Mouse (Mus musculus) urinary bladder, postnatal 25 days (tissue): ENCODE results near the gene Crtap.

ENCODE experiments used
- DNase-seq: peaks from one replicate; pipeline ENCODE4 v3.0.0; 2022; ENCODE audit warnings: low spot score

Crtap gene

DNA sequence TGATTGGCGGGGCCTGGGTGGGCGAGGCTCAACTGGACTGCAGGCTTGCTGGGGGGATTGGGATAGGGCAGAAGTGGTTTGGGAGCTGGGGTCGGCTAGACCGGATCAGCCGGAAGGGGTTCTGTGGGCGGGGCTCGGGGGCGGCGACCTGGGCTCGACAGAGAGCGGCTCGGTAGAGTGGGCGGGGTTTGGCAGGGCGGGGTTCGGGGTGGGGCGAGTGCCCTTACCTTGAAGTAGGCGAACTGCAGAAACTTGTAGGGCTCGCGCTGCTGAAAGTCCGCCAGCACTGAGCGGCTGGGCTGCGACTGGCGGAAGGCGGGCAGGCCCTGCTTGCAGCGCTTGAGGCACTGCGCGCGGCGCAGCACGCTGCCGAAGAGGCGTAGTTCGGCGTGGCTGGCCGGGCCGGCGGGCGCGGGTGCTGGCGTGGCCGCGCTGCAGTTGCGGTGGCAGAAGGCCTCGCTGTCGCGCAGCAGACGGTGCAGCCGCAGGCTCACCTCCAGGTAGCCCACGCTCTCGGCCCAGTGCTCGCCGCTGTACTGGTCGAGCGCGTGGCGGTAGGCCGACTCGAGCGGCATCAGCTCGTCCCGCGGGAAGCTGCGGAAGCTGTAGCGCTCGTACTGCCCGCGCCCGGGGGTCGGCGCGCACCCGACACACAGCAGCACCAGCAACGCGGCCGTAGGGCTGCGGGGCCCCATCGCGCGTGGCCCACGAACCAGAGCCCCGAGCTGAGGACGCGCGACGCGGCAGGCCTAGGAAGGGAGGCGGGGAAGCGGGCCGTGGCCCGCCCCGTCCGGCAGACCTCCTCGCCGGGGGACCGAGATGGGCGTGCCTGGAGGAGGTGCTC is at the start of gene Crtap:
Gene Crtap (minus strand): TSS at position 771 of the 844 bp plus-strand sequence.
- DNase-seq, result peak; percentile 63

DNA sequence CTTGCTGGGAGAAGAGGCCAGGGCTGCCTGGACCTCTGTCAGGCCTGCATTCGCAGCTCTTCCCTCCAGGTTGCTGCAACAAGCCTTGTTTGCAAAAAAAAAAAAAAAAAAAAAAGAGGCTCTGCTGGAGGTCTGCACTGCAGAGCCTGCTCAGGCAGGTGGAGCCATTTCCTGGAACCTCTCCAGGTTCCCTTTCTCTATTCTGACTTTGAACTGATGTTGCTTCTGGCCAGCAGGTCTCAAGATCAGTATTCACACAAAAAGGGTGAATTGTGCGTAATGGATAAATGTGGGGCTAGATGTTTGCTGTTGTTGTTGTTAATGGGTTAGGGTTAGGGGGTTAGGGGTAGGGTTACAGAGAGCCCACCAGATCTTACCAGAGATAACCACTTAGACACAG is 45.2 kb upstream of the Crtap start:
- no peak for DNase-seq

DNA sequence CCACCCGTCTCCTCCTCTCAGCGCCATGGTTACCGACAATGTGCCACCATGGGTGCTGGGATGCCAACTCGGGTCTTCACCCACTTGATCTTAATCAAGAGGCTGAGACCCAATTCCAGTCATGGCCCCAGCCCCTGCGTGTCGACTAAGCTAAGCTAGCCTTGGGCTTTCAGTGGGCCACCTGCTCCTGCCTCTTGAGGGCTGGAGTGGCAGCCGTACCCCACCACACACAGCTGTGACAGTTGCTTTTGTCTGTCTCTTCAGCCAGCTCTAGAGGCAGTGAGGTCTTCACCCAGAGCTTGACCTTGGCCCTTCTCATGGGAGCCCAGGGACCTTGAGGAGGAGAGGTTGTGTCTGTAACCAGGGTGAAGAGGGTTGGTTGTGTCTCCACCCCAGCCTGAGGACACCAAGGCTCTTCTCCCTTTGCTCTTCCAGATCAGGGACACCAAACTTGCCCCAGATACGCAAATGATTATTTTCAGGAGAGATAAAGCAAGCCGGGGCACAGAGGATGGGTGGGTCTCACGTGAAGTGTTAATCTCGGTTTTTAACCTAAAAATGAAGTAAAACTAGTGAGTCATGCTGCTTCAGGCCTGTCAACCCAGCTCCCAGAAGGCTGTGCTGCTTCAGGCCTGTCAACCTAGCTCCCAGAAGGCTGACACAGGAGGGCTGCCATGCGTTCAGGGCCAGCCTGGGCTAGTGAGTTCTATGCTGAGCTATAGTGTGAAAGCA is 37.8 kb upstream of the Crtap start:
- DNase-seq, result no peak

DNA sequence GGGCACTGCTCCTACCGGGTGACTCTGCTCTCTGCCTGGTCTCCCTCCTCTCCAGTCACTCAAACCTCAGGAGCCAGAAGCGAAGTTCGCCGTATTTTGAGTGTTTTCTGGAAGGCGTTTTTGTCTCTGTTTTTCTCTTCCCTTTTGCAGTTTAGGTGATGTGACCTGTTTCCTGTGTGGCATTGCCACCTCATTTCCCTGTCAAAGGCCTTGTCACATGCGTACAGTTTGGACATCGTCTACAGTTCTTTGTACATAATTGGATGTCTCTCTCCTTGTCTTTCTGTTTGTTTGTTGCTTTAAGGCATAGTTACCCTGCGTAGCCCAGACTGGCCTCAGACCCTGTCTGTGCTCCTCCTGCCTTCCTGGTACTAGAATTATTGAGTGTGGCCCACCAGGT is 37.0 kb upstream of the Crtap start:
- no peak for DNase-seq

DNA sequence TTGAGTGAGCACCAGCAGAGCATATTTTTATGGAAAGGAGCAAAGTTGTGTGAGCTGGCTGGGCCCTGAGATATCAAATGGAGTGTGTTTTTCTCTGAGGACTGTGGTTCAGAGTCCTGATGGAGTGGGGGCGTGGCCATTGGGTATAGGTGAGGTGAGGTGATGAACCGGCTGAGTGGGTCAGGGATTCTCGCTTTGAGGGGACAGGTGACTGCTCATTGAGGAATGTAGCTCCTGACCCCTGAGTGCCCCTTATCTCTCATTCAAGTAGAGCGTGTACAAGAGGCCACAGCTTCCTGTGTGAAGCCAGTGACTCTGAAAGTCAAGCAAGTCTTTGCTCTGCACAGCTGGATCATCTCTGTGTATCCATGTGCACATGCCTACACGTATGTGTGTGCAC is 35.7 kb upstream of the Crtap start:
- no peak for DNase-seq

DNA sequence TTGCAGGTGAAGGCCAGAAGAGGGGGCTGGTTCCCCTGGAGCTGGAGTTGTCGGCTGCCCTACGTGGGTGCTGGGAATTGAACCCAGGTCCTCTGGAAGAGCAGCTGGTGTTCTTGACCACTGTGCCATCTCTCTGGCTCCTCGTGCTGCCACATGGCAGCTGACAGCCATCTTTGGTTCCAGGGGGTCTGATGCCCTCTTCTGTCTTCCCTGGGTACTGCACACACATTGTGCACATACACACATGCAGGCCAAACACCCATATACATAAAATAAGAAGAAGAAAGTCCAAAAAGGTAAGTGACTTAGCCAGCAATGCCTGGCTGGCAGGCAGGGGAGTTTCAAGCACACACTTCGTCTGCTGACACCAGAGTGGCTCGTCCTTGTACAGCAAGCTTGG is 35.1 kb upstream of the Crtap start:
- DNase-seq, result no peak

DNA sequence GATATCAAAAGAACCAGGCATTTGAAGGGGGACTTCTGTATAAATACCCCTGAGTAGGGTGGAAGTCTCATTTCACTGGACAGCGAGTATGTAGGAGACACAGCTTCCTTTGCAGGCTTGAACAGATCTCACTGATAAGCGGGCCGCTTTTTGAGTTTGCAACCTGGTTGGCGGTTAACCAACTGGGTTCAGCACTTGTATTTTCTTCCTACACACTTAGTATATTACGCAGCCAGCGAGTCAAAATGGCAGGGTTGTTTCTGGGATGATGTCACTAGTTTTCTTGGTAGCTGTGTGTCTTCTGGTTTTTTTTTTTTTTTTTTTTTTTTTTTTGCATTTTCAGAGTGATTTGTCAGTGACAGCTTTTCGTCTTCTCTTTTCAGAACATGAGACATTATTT is 31.3 kb upstream of the Crtap start:
- no peak for DNase-seq

DNA sequence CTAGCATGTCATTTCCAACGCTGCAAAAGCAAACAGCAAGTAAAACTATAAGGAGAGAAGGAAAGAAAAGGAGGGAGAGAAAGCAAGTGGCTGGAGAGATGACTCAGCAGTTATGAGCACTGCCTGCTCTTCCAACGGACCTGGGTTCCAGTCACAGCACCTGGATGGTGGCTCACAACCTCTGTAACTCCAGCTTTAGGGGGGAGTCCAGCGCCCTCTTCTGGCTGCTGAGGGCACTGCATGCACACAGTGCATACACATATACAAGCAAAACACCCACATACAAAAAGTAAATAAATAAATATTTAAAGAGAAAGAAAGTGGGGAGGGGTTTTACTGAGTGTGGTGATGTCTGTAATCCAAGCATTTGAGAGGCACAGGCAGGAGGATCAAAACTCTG is 30.6 kb upstream of the Crtap start:
- DNase-seq, result no peak

DNA sequence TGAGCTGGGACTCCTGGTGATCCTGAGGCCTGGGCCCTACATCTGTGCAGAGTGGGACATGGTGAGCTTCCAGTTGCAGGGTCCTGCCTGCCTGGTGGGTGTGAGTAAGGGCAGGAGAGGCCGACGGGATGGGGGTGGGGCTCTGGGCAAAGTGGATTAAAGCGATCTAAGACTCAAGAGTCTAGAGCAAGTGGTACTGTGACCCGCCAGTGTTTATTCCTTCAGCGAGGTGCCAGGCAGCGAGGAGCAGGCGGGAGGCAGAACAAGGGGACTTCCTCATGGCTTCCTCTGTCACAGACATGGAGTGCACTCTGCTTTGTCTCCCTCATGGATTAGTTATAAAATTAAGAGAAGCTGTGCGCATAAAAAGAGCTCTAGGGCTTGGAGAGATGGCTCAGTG is 30.0 kb upstream of the Crtap start:
- DNase-seq, result no peak

DNA sequence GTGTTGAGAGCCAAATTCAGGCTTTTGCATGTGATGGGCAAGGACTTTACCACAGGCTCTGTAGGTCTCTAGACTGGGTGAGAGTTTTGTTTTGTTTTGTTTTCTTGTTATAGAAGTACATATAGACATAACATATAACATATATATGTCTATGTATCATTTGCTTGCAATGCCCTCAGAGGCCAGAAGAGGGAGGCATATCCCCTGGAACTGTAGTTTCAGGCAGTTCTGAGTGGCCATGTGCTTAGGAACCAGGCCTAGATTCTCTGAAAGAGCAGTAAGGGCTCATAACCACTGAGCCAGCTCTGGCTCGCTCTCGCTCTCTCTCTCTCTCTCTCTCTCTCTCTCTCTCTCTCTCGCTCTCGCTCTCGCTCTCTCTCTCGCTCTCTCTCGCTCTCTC is 27.7 kb upstream of the Crtap start:
- peak; percentile 38 for DNase-seq

DNA sequence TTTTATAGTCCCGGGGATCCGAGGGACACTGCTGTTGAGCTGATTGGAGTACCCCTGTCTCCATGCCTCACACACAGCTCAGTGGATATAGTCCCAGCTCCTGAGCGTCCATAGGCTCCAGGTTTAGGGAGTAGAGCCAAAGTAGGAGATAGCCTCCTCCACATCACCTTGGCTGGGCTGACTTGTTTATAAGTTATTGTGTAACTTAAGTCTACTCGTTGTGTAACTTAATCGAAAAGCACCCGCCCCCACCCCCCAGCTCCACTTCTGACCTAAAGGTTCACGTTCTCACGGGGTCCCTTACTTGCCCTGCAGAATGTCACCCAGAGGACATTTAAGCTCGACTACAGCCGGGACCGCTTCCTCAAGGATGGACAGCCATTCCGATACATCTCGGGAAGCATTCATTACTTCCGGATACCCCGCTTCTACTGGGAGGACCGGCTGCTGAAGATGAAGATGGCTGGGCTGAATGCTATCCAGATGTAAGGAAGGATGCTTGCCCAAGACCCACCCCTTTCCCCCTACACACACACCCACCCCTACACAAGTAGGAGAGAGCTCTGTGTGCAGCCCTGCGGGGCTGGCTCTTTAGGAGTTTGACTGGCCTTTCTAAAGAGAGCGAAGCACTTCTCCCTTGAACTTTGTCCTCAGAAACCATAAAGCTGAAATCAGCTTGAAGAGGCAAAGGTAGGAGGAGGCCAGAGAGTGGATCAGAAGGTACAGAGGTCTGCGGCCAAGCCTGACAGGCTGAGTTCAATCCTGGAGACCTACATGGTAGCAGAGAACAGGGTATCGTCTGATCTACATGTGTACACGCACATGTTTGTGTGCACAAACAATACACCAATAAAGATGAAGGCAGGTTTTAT is 26.4 kb upstream of the Crtap start:
- no peak for DNase-seq

DNA sequence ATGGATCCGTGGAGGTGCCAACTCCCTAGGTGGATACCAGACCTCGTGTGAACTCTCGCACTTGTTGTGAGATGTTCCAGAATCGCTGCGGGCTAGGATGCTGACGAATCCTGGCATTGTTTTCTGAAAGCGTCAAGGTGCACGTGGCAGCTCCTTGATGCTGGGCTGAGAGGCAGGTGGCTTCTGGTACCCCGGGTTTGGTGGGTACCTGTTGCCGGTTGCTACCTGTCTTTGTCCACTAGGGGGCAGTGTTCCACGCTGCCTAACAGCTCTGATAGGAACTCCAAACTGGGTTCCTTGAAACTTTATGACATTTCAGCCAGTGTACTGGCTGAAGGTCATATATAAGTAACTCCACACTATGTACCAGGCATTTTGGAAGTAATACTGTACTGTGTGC is 25.2 kb upstream of the Crtap start:
- DNase-seq, result peak; percentile 39

DNA sequence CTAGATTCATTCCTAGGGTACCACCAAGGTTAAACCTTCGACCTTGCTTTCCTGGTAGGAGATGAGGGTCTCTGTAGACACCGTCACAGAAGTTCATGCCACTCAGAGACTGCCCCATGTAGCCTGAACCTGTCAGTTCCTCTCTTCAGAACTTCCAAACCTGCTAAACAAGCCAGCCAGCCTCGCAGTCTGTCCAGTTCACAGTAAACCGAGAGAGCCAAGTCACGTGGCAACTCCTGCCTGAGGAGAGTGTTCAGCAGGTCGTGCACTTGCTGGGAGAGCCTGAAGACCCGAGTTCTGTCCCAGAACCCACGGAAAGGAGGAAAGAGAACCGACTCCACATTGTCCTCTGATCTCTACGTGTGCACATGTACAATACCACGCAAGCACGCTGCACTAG is 23.4 kb upstream of the Crtap start:
- no peak for DNase-seq

DNA sequence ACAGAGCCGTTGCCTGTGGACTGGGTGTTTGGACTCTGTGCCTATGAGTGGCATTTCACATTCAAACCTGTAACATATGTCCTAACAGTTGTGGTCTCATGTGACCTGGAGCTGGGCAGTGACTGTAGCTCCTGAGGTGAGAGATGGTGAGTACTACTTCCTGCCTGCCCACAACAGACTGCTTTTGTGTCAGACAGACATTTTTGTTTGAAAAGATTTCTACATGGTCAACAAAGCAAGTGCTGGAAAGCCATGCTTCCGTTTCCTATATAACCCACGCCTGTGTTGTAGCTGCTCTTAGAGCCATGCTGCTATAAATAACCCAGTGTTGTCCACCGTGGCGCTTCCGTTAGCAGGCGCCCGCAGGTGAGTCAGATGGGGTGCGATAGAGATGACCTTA is 21.9 kb upstream of the Crtap start:
- DNase-seq, result no peak

DNA sequence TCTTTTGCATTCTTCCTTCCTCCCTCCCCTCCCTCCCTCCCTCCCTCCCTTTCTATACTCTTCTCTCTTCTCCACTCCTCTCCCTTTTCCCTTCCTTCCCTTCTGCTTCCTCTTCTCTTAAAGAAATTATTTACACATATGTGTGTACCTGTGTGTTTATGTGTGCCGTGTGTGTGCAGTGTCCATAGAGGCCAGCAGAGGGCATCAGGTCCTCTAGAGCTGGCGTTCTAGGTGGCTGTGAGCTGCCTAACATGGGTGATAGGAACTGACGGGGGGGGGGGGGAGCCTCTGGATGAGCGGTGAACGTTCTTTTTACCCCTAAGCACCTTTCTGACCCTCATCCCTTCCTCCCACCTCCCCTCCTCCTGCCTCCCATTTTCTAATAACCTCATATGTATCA is 20.8 kb upstream of the Crtap start:
- no peak for DNase-seq

DNA sequence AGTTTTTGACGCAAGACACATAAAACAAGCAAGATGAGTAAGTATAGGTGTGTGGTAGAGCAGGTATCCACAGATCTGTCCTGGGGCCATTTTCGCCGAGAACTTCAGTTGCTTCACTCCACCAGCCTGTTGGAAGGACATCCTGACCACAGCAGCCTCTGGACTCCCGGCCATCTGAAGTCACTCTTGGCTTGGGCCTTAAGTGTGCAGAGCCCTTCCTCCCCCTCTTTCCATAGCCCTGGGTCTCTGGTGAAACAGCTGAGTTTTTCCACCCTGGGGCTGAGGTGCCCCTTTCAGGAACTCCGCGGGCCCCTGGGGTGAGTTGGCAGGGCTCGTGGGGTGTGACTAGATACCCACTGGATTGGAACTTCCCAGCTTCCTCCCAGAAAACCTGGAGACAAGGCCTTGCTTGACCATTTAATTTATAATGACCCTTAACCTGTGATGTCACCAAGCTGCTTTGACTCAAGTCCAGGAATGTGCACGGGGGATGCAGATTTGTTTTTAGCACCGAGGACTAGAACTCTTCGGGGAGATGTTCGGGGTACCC is 19.9 kb upstream of the Crtap start:
- DNase-seq, result no peak

DNA sequence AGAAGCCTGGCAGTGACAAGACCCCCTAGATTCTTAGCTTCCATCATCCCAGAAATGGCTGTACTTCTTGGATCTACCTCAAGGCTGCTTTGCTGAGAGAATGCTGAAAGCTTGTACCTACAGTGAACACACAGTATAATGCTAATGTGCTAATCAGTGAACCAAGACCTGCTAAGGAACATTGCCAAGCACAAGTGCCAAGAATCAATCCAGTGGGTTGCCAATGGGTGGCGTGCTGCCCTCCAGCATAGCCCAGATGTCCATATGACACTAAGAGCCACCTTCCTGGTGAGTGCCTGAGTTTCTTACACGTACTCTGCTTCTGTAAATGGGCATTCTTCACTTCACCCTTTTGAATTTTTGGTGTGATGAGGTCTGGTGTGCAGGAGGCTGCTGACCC is 17.2 kb upstream of the Crtap start:
- no peak for DNase-seq

DNA sequence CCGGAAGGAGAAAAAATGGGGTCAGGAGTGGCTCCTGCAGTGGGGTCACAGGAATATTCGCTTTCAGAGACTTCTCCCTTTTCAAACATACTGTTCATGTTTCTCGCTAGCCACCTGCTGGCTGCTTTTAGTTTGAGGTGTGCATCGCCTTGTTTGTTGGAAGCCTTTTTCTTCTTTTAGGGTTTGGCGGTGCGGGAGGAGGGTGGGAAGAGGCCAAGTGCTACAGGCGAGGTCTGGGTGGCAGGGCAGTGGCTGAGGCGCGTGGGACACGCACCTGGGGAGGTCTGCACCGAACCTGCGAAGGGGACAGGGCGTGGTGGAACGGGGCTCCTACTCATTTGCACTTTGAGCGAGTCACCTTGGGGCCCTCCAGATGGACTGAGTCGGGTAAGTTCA is 11.2 kb upstream of the Crtap start:
- DNase-seq, result no peak

DNA sequence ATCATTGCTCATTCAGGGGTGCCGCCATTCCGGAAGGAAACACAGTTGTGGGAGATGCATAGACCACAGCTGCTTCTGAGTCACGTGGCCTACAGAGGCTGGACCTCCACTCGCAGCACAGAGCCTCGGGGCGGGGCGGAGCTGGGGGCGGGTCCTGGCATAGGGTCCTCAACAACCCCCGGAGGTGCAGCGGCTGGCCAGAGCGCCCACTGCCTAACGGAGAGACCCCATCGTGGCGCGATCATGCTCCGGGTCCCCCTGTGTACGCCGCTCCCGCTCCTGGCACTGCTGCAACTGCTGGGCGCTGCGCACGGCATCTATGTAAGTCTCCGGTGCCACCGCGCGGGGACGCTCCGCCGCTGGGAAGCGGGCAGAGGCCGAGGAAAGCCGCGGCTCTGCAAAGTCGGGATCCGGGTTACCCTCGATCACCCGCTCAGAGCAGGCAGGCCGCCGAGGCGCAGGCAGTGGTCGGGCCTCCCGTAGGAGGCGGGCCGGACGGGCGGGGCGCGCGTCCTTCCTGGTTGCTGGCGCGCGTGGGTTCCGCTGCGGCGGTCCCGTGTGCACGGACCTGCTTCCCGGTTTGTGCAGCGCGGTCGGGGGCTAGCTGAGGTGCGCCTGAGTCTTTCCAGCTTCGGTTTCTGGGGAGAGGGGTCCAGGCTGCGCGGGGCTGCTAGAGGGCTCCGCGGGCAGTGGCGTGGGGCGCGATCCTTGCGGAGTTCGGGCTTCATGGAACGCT is 10.6 kb upstream of the Crtap start, which contains the start of the genes Glb1 and Tmppe:
Gene Glb1 (plus strand): TSS at position 128 of the 736 bp plus-strand sequence.
Gene Tmppe (plus strand): TSS at position 157 of the 736 bp plus-strand sequence.
- peak; percentile 64 for DNase-seq

DNA sequence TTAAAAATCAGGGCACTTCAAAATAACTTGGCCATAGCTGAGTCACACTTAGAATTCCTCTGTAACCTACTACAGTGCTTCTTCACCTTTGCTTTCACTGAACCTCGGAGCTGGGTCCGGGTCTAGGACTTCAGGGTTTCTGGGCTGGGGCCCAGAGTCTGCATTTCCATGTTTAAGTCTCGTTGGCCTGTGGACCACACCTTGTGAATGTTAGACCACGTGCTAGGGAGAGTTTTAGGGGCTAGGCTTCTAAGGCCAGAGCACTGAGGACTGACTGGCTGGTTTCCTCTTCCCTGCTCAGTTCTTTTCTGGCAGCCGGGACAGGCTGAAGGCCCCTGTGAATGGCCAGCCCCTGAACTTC is 10.1 kb upstream of the Crtap start:
- DNase-seq, result no peak

DNA sequence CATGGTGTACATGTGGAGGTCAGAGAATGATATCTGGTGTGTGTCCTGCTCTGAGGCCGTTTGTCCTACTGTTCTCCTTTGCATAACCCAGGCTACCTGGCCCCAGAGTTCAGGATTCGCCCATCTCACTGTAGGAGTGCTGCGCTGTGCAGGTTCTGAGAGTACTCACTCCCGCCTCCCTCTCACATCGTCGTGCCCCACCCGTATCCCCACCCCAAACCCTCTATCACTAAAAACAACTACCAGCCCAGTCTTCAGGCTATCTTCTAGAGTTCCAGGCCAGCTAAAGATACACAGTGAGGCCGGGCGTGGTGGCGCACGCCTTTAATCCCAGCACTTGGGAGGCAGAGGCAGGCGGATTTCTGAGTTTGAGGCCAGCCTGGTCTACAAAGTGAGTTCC is 9.2 kb upstream of the Crtap start:
- DNase-seq, result no peak

DNA sequence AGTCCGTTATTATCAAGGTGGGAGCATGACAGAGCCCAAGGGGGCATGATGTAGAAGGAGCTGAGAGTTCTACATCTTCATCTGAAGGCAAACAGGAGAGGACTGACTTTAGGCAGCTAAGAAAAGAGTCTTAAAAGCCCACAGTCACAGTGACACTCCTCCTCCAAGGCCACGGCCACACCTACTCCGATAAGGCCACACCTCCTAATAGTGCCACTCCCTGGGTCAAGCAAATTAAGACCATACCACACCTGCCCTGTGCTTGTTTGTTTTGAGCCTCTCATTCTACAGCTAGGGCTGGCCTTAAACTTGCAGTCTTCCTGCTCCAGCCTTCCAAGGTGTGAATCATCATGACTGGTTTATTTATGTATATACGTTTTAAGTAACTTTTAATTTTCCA is 4.8 kb upstream of the Crtap start:
- DNase-seq, result no peak
